Mouse (Mus musculus) lung, adult 2 months (tissue): ENCODE data around the gene Tuba3b. TPM values are rescaled to one million over a fixed set of nuclear protein-coding genes. Genes with fewer than 3 reads are reported as not detected.

Experiments used
- DNase-seq: peaks from one replicate; pipeline ENCODE4 v3.0.0; 2022
- H3K4me1 ChIP-seq: fragments of 200-500 bp; 2 replicates; pipeline ENCODE4 v1.6.1; 2011; ENCODE audit warnings: low read length; ENCODE audit not compliant: control insufficient read depth, insufficient read depth
- H3K4me3 ChIP-seq: fragments of 200-500 bp; replicated peaks from 2 replicates; pipeline ENCODE3; 2011; ENCODE audit warnings: low read depth, mild to moderate bottlenecking, control low read depth, low read length; ENCODE audit errors: extremely low read depth
- CTCF ChIP-seq: fragments of 200-500 bp; IDR thresholded peaks from 2 replicates; pipeline ENCODE4 v1.5.1; 2011; ENCODE audit warnings: mild to moderate bottlenecking, low read length, control low read depth; ENCODE audit not compliant: insufficient read depth
- POLR2A ChIP-seq: fragments of 200-500 bp; IDR thresholded peaks from 2 replicates; pipeline ENCODE4 v1.6.1; 2011; ENCODE audit warnings: low read depth, mild to moderate bottlenecking, control low read depth, low read length, borderline replicate concordance; ENCODE audit errors: extremely low read depth
- WGBS: fragments of 180-500 bp; shearing (Covaris S2); methylation state at CpG from one replicate; pipeline ENCODE4 v1.1.7; 2018; 5-methylcytosine and 5-hydroxymethylcytosine counted together
- polyA plus RNA-seq: library from polyadenylated mRNA; depleted of rRNA; stranded (reverse); fragments of >200 nt; gene quantifications from 2 replicates; pipeline ENCODE4 v1.2.3, GENCODE M21; 2012

Gene Tuba3b
- polyA plus RNA-seq, 1 experiment = 0.08 TPM

DNA sequence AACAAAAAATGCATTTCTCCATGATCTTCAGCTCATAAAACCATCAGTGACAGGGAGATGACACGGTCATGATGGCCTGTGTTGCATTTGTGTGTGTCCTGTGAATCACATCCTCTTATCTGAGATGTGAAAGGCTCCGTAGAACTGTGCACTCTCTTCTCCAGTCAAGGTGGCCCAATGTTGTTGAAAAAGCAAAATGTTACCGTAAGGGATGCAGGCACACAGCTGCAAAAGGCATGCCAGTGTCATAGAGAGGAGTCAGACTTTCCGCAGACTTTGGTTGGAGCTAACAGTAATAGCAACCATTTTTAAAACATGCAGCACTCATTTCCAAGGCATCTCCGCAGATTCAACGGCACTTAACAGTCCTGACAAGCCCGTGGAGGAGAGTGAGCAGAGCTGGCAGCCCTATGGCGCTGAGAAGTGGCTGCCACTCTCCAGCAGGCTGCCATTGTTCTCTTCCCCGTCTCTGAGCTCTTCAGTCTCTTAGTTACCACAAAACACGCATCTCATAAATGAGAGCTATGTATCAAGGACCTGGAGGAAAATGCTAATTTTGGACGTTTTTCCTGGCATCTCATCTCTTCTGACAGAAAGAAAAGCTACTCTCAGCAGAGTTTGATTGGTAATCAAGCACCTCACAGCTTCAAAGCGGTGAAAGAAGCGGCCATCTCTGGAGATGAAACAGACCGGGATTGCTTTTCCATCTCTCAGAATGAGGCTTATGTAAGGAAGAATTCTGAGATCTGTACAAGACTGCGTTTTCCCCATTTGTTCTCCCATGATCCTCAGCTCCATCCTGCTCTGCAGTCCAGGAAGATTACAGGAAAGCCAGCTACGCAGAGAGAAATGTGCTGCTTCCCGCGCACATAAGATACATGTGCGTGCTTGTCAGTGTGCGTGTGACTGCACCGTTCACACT, 30.2 kb upstream of the Tuba3b start:
- peaks cover 7% of the 10 kb centered on the region; the same call in 1 of the 2 replicates for H3K4me1 ChIP-seq
- no peak for TF ChIP-seq CTCF
- no peak for TF ChIP-seq POLR2A
- H3K4me3 ChIP-seq = no peak overlapping the region
- WGBS = 78% methylated on average over 21 of the region's 21 CpGs
- no peak for DNase-seq

DNA sequence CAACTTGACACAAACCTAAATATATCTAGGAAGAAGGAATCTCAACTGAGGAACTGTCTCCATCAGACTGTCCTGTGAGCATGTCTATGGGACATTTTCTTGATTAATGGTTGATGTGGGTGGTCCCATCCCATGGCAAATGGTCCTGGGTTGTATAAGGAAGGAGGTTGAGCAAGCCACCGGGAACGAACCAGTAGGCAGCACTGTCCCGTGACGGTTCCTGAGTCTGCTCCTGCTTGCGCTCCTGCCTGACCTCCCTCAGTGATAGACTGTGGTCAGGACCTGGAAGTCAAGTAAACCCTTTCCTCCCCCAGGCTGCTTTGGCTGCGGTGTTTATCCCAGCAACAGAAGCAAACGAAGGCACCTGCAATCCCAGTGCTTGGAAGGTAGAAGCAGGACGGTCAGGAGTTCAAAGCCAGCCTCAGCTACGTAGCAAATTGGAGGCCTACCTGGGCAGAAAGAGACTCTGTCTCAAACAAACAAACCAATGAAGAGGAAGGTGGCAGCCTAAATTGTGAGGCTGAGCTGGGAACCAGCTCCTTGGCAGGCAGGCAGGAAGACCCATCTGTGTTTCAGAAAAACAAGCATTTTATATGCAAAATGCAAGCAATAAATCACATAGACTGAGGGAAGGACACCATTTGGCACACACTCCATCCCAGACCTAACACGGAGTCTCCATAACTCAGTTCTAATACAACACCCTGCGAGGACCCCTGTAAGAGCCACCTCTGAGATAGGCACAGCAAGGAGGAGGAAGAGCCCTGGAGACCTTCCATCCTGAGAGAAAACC, 24.9 kb upstream of the Tuba3b start:
- DNase-seq = no peak
- Histone ChIP-seq H3K4me1 (peaks cover 4% of the 10 kb centered on the region), H3K4me3 (no peak overlapping the region)
- TF ChIP-seq CTCF (no peak), POLR2A (no peak)
- 86% methylated on average over 11 of the region's 11 CpGs for WGBS

DNA sequence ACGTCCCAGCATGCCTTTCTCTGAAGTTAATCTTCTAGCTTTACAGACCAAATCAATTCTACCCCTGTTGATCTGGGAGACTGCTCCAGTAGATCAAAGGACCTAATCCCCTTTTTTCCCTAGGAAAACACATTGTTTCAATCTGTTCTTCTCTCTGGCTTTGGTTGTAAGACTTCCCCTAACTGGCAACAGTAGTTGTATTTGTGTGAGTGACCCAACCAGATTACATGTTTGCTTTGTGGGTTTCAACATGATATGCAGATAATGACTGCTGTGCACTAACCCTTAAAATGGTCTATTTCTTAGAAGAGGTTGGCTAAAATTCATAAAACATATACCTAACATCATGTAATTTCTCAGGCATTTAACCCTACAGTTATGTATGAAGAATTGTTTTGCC, 24.0 kb upstream of the Tuba3b start:
- TF ChIP-seq POLR2A = no peak
- no peak for TF ChIP-seq CTCF
- H3K4me1 ChIP-seq = peaks cover 4% of the 10 kb centered on the region
- DNase-seq = no peak
- WGBS = 91% methylated on average over 1 of the region's 1 CpGs
- no peak overlapping the region for H3K4me3 ChIP-seq

DNA sequence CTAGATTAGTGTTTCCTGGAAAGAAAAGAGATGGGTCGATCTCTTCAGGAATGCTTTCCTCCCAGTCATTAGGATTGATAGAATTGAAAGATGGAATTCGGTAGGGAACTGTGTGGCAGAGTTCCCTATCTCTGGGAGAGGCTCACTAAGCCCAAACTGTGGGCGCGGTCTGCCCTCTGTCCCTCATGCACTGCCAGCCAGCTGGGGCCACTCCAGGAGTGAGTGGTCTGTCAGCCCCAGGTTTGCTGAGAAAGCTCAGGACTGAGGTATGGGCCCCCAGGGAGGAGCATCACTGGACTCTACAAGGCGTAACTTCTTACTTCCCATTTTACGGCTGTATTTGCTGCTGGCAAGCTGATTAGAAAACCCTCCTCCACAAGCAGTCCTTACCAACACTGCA, 23.5 kb upstream of the Tuba3b start:
- peaks cover 4% of the 10 kb centered on the region for H3K4me1 ChIP-seq
- DNase-seq = no peak
- WGBS = 73% methylated on average over 6 of the region's 6 CpGs
- no peak overlapping the region for H3K4me3 ChIP-seq
- TF ChIP-seq CTCF (no peak), POLR2A (no peak)

DNA sequence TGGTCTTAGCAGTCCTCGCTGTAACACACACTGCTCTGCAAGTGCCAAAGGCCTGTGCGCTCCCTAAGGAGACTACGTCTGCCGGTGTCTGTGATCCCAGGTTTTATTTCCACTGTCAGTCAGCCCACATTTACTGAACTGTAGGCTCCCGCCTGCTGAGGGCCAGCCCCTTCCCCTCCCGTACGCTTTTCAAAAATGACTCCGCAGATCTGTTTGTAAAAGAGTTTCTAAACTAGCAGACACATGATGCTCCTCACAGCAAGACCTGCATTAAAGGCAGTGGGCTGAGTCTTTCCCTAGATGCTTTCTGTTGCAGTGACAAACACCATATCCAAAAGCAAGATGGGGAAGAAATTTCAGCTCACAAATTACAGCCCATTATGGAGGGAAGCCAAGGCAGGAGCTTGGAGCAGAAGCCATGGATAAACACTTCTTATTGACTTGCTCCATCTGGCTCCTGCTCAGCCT, 23.0 kb upstream of the Tuba3b start:
- 65% methylated on average over 8 of the region's 8 CpGs for WGBS
- H3K4me1 ChIP-seq = peaks cover 4% of the 10 kb centered on the region
- TF ChIP-seq CTCF (no peak), POLR2A (no peak)
- no peak overlapping the region for H3K4me3 ChIP-seq
- DNase-seq = no peak

DNA sequence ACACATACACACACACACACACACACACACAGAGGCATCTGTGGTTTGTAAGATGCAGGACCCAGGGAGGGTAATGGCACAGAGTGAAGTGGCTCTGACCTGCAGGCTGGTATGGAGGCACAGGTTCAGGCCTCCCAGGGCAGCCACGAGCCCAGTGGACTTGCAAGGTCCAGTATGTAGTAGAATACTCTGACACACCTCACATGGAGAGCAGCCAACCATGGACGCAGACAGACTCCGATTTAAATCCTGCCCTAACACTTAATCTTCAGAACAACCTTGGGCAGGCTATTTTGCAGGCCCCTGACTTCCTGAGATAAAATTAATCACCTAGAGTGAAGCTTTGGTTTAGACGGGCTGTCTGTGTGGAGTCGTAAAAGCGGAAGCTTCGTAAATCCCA, 21.6 kb upstream of the Tuba3b start:
- DNase-seq = no peak
- Histone ChIP-seq H3K4me1 (peaks cover 4% of the 10 kb centered on the region), H3K4me3 (no peak overlapping the region)
- TF ChIP-seq CTCF (no peak), POLR2A (no peak)
- WGBS = 73% methylated on average over 7 of the region's 7 CpGs

DNA sequence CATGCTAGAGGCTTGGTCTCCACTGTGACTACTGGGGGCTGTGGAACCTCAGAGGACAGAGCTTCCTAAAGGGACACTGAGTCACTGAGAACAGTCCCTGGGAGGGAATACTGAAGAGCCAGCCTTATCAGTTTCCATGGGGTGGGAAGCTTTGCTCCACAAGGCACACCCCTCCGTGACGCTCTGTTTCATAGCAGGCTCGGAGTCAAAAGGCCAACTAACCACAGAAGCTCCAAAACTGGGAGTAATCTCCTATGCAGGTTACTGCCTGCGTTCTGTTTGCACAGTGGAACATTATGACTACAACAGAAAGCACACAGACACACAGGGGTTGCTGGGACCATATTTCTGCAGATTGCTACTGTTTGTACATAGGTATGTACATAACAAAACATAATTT, 19.7 kb upstream of the Tuba3b start:
- TF ChIP-seq POLR2A (no peak), CTCF (no peak)
- 72% methylated on average over 4 of the region's 4 CpGs for whole genome bisulfite sequencing
- Histone ChIP-seq H3K4me1 (peaks cover 10% of the 10 kb centered on the region), H3K4me3 (no peak overlapping the region)
- no peak for DNase-seq

DNA sequence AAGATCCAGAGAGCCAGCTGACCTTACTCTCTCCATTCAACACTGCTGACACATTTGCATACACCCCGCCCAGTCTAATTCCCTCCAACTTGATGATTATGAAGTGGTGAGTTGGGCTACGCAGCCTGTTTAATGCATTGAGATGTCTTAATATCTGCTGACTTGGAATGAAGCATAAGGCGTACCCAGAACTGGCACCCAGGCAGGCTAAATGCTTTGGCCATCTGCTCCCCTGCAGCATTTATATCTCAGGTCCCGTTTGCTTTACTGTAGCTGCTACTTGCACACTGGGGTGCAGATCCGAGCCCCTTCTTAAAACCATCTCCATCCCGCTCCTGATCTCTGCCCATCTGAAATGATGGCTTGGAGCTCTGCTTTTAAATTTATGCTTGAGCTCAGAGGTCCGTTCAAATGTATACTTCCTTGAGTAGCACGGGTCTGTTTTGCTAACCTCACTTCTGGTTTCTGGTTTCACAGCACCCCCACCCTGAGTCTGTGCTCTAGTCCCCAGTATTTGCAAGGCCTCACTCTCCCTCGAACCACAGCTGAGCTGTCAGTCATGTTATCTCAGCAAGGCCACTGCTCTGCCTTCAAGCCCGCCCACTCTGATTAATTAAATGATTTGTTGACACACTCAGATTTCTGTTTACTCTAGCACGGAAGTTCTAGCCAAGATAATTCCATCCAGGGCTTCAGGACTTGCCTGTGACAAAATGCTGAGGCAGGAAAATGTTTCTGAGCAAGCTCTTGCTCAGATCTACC, 16.6 kb upstream of the Tuba3b start:
- peaks cover 6% of the 10 kb centered on the region for H3K4me1 ChIP-seq
- TF ChIP-seq CTCF = no peak
- no peak for TF ChIP-seq POLR2A
- DNase-seq = no peak
- no peak overlapping the region for H3K4me3 ChIP-seq
- WGBS = 42% methylated on average over 11 of the region's 11 CpGs

DNA sequence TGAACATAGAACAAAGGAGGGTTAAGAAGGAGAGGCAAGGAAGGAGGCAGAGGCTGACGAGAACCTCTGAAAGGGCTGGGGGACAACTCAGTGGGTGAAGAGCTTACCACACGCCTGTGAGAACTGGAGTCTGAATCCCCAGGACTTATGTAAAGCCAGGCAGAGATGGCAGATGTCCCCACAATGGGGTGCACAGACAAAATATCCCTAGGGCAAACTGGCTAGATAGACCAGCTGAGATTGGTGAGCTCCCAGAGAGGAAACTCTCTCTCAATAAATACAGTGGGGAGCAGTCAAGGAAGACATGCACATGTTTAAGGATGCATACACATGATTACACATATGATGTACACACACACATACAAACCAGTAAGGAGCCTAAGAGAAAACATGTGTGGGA, 11.4 kb upstream of the Tuba3b start:
- no peak overlapping the region for H3K4me3 ChIP-seq
- 67% methylated on average over 2 of the region's 2 CpGs for WGBS
- no peak for DNase-seq
- TF ChIP-seq CTCF = no peak
- TF ChIP-seq POLR2A = no peak
- peaks cover 6% of the 10 kb centered on the region for H3K4me1 ChIP-seq
